Mouse (Mus musculus) brain, embryonic 14.5 days (tissue): ENCODE data around the gene Tmem107.

ENCODE experiments used
- CTCF ChIP-seq: fragments of 200-500 bp; IDR thresholded peaks from 2 replicates; pipeline ENCODE4 v1.5.1; 2012; ENCODE audit warnings: inconsistent platforms, mild to moderate bottlenecking, moderate library complexity, borderline replicate concordance; ENCODE audit not compliant: insufficient read depth, insufficient read length; ENCODE audit errors: extremely low read depth
- POLR2A ChIP-seq: fragments of 200-500 bp; IDR thresholded peaks from 2 replicates; pipeline ENCODE4 v1.6.1; 2012; ENCODE audit warnings: mild to moderate bottlenecking, inconsistent platforms, borderline replicate concordance; ENCODE audit not compliant: poor library complexity, insufficient read depth, insufficient read length, severe bottlenecking; ENCODE audit errors: extremely low read depth

DNA sequence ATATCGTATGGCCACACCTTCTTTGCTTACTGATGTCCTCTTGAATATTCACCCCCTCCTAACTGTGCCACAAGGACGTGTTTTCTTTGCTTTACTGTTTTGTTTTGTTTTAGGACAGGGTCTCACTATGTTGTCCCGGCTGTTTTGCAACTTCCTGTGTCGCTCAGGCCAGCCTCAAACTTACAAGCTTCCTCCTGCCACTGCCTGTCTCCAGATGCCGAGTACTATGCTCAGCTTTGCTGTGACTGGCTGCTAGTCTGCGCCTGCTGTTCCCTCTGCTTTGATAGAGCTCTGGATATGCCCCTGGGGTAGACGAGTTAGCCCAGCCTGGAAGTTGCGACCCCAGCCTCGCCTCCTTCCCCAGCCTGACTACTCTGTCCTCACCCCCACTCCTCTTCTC, 37.1 kb upstream of the Tmem107 start:
- no peak for TF ChIP-seq CTCF
- no peak for TF ChIP-seq POLR2A
